Mouse (Mus musculus) erythroblast, embryonic 14.5 days (primary cell): ENCODE measurements around the gene Gabrd.

Experiments used
- GATA1 ChIP-seq: IDR thresholded peaks from 2 replicates; pipeline ENCODE4 v1.6.1; 2012; ENCODE audit warnings: low read length, inconsistent platforms, mixed read lengths
- TAL1 ChIP-seq: IDR thresholded peaks from 3 replicates; pipeline ENCODE4 v1.6.1; 2012; ENCODE audit warnings: low read length, inconsistent platforms, mixed read lengths

- TF ChIP-seq TAL1 = no peak
- no peak for TF ChIP-seq GATA1
These were observed 10.8 kb upstream of the Gabrd start for GRCm38 (mm10) chr4:155408695-155409057.
